Mouse (Mus musculus): Measurements from ENCODE around the gene Veph1. TPM values are rescaled to one million over a fixed set of nuclear protein-coding genes. Genes with fewer than 3 reads are reported as not detected.
A peak's percentile ranks its signal among the peaks of the same experiment; 100 is the strongest.

Veph1 gene
- total RNA-seq, 2 experiments from 2014 or later = 0.09 TPM; not detected in 1

GRCm38 (mm10) chr3:66101074-66101473 lies 195.6 kb downstream of the Veph1 start:
- DNase-seq = no peak

- DNase-seq = no peak
These were observed 204.9 kb downstream of the Veph1 start for GRCm38 (mm10) chr3:66091746-66092145.

GRCm38 (mm10) chr3:66087608-66088007 lies 209.0 kb downstream of the Veph1 start:
- no peak for DNase-seq

GRCm38 (mm10) chr3:66083856-66084255 lies 212.8 kb downstream of the Veph1 start:
- DNase-seq = no peak

GRCm38 (mm10) chr3:66083407-66083806 lies 213.2 kb downstream of the Veph1 start:
- DNase-seq = no peak

GRCm38 (mm10) chr3:66082975-66083374 lies 213.7 kb downstream of the Veph1 start:
- DNase-seq = no peak

GRCm38 (mm10) chr3:66081363-66081736 lies 215.3 kb downstream of the Veph1 start:
- no peak for DNase-seq

- DNase-seq = no peak
These were observed 215.8 kb downstream of the Veph1 start for GRCm38 (mm10) chr3:66080631-66081362.

- DNase-seq = peak; percentile 35
These were observed 216.8 kb downstream of the Veph1 start for GRCm38 (mm10) chr3:66079886-66080285.

GRCm38 (mm10) chr3:66078898-66079537 lies 217.6 kb downstream of the Veph1 start:
- DNase-seq = no peak

- peak; percentile 63 for DNase-seq
These were observed 218.5 kb downstream of the Veph1 start for GRCm38 (mm10) chr3:66078026-66078721.

- no peak for DNase-seq
These were observed 226.4 kb downstream of the Veph1 start for GRCm38 (mm10) chr3:66070274-66070673.

GRCm38 (mm10) chr3:66063881-66064280 lies 232.8 kb downstream of the Veph1 start:
- DNase-seq = peak; percentile 43

GRCm38 (mm10) chr3:66056912-66057311 lies 239.7 kb downstream of the Veph1 start:
- no peak for DNase-seq

GRCm38 (mm10) chr3:66055652-66056051 lies 241.0 kb downstream of the Veph1 start:
- DNase-seq = no peak

GRCm38 (mm10) chr3:66050092-66050886 lies 246.3 kb downstream of the Veph1 start:
- no peak for DNase-seq

GRCm38 (mm10) chr3:66040857-66041494 lies 255.7 kb downstream of the Veph1 start:
- DNase-seq = no peak

- DNase-seq = no peak
These were observed 261.4 kb downstream of the Veph1 start for GRCm38 (mm10) chr3:66035226-66035625.

- DNase-seq = peak; percentile 37
These were observed 263.3 kb downstream of the Veph1 start for GRCm38 (mm10) chr3:66033346-66033745.

GRCm38 (mm10) chr3:66025454-66025853 lies 271.2 kb downstream of the Veph1 start:
- no peak for DNase-seq

GRCm38 (mm10) chr3:66024220-66024792 lies 272.3 kb downstream of the Veph1 start:
- DNase-seq = no peak

GRCm38 (mm10) chr3:66019171-66019570 lies 277.5 kb downstream of the Veph1 start:
- DNase-seq = no peak
